Mouse (Mus musculus): Measurements from ENCODE around the gene St3gal3. TPM values are rescaled to one million over a fixed set of nuclear protein-coding genes. Genes with fewer than 3 reads are reported as not detected.

The St3gal3 gene
- polyA plus RNA-seq, 1 experiment from 2014 or later: 7.6 TPM

- 85% methylated on average over 6 of the region's 6 CpGs for WGBS
- ATAC-seq (replicated peaks; ENCODE audit: low FRiP score) (no peak), DNase-seq (ENCODE audit: low spot score) (no peak)
- H3K4me3 ChIP-seq (ENCODE audit: low read depth, low read length): no peak overlapping the region
- no peak overlapping the region for H3K27ac ChIP-seq (ENCODE audit: low read depth, low read length)
- H3K27me3 ChIP-seq (ENCODE audit: control insufficient read depth, insufficient read depth, low read length): no peaks in the 10 kb centered on the region
- no peak overlapping the region for H3K9ac ChIP-seq (ENCODE audit: low read length)
- H3K9me3 ChIP-seq (ENCODE audit: control insufficient read depth, low read length): no peaks in the 10 kb centered on the region
- 0 out of 2 replicates have a peak, but pooled peaks cover 2% of the 10 kb centered on the region for H3K4me1 ChIP-seq (replicated peaks; ENCODE audit: control insufficient read depth, insufficient read depth, low read length)
- H3K4me2 ChIP-seq (ENCODE audit: low read depth, low read length, severe bottlenecking): no peak overlapping the region
- H3K36me3 ChIP-seq (ENCODE audit: control insufficient read depth, insufficient read depth, low read length): no peaks in the 10 kb centered on the region
Observed at GRCm38 (mm10) chr4:118008433-118009033, 126.2 kb downstream of the St3gal3 start.

- Histone ChIP-seq H3K27me3 (ENCODE audit: control insufficient read depth, insufficient read depth, low read length) (no peaks in the 10 kb centered on the region), H3K4me2 (ENCODE audit: low read depth, low read length, severe bottlenecking) (no peak overlapping the region), H3K9ac (ENCODE audit: low read length) (no peak overlapping the region), H3K27ac (ENCODE audit: low read depth, low read length) (no peak overlapping the region), H3K36me3 (ENCODE audit: control insufficient read depth, insufficient read depth, low read length) (no peaks in the 10 kb centered on the region), H3K4me1 (replicated peaks; ENCODE audit: control insufficient read depth, insufficient read depth, low read length) (peaks cover 5% of the 10 kb centered on the region; the same call in 1 of the 2 replicates), H3K4me3 (ENCODE audit: low read depth, low read length) (no peak overlapping the region), H3K9me3 (ENCODE audit: control insufficient read depth, low read length) (no peaks in the 10 kb centered on the region)
- DNase-seq (ENCODE audit: low spot score) (no peak), ATAC-seq (replicated peaks; ENCODE audit: low FRiP score) (no peak)
- 81% methylated on average over 10 of the region's 10 CpGs for WGBS
Observed at GRCm38 (mm10) chr4:118001355-118001754, 133.4 kb downstream of the St3gal3 start.

- no peak overlapping the region for H3K27ac ChIP-seq (ENCODE audit: low read depth, low read length)
- DNase-seq (ENCODE audit: low spot score): no peak
Observed at GRCm38 (mm10) chr4:118000605-118001208, 134.0 kb downstream of the St3gal3 start.

GRCm38 (mm10) chr4:117999951-118000350 is 134.8 kb downstream of the St3gal3 start:
- Histone ChIP-seq H3K4me2 (ENCODE audit: low read depth, low read length, severe bottlenecking) (no peak overlapping the region), H3K9ac (ENCODE audit: low read length) (no peak overlapping the region), H3K27me3 (ENCODE audit: control insufficient read depth, insufficient read depth, low read length) (no peaks in the 10 kb centered on the region), H3K4me3 (ENCODE audit: low read depth, low read length) (no peak overlapping the region), H3K4me1 (replicated peaks; ENCODE audit: control insufficient read depth, insufficient read depth, low read length) (peaks cover 5% of the 10 kb centered on the region; the same call in 1 of the 2 replicates), H3K36me3 (ENCODE audit: control insufficient read depth, insufficient read depth, low read length) (no peaks in the 10 kb centered on the region), H3K27ac (ENCODE audit: low read depth, low read length) (no peak overlapping the region), H3K9me3 (ENCODE audit: control insufficient read depth, low read length) (no peaks in the 10 kb centered on the region)
- DNase-seq (ENCODE audit: low spot score): no peak
- no peak for ATAC-seq (replicated peaks; ENCODE audit: low FRiP score)
- 76% methylated on average over 7 of the region's 7 CpGs for WGBS

More at GRCm38 (mm10) chr4:118000605-118001208, 134.0 kb downstream of the St3gal3 start:
- Histone ChIP-seq H3K27me3 (ENCODE audit: control insufficient read depth, insufficient read depth, low read length) (no peaks in the 10 kb centered on the region), H3K4me2 (ENCODE audit: low read depth, low read length, severe bottlenecking) (no peak overlapping the region), H3K9me3 (ENCODE audit: control insufficient read depth, low read length) (no peaks in the 10 kb centered on the region), H3K4me3 (ENCODE audit: low read depth, low read length) (no peak overlapping the region), H3K4me1 (replicated peaks; ENCODE audit: control insufficient read depth, insufficient read depth, low read length) (peaks cover 5% of the 10 kb centered on the region; the same call in 1 of the 2 replicates), H3K9ac (ENCODE audit: low read length) (no peak overlapping the region), H3K36me3 (ENCODE audit: control insufficient read depth, insufficient read depth, low read length) (no peaks in the 10 kb centered on the region)
- ATAC-seq (replicated peaks; ENCODE audit: low FRiP score): no peak
- 79% methylated on average over 10 of the region's 10 CpGs for WGBS

- no peaks in the 10 kb centered on the region for H3K36me3 ChIP-seq (ENCODE audit: control insufficient read depth, insufficient read depth, low read length)
- H3K4me1 ChIP-seq (replicated peaks; ENCODE audit: control insufficient read depth, insufficient read depth, low read length): peaks cover 5% of the 10 kb centered on the region; the same call in 1 of the 2 replicates
- H3K4me2 ChIP-seq (ENCODE audit: low read depth, low read length, severe bottlenecking): no peak overlapping the region
- ATAC-seq (replicated peaks; ENCODE audit: low FRiP score) (no peak), DNase-seq (ENCODE audit: low spot score) (peak; percentile 66)
- H3K27me3 ChIP-seq (ENCODE audit: control insufficient read depth, insufficient read depth, low read length): no peaks in the 10 kb centered on the region
- no peaks in the 10 kb centered on the region for H3K9me3 ChIP-seq (ENCODE audit: control insufficient read depth, low read length)
- no peak overlapping the region for H3K9ac ChIP-seq (ENCODE audit: low read length)
- WGBS: 13% methylated on average over 20 of the region's 20 CpGs
- no peak overlapping the region for H3K27ac ChIP-seq (ENCODE audit: low read depth, low read length)
- H3K4me3 ChIP-seq (ENCODE audit: low read depth, low read length): no peak overlapping the region
Observed at GRCm38 (mm10) chr4:117997381-117998269, 137.1 kb downstream of the St3gal3 start.

GRCm38 (mm10) chr4:117996701-117997100 is 138.0 kb downstream of the St3gal3 start:
- Histone ChIP-seq H3K4me2 (ENCODE audit: low read depth, low read length, severe bottlenecking) (no peak overlapping the region), H3K4me1 (replicated peaks; ENCODE audit: control insufficient read depth, insufficient read depth, low read length) (peaks cover 5% of the 10 kb centered on the region; the same call in 1 of the 2 replicates), H3K36me3 (ENCODE audit: control insufficient read depth, insufficient read depth, low read length) (no peaks in the 10 kb centered on the region), H3K9me3 (ENCODE audit: control insufficient read depth, low read length) (no peaks in the 10 kb centered on the region), H3K4me3 (ENCODE audit: low read depth, low read length) (no peak overlapping the region), H3K27me3 (ENCODE audit: control insufficient read depth, insufficient read depth, low read length) (no peaks in the 10 kb centered on the region), H3K9ac (ENCODE audit: low read length) (no peak overlapping the region), H3K27ac (ENCODE audit: low read depth, low read length) (no peak overlapping the region)
- ATAC-seq (replicated peaks; ENCODE audit: low FRiP score) (no peak), DNase-seq (ENCODE audit: low spot score) (no peak)
- WGBS: 88% methylated on average over 5 of the region's 5 CpGs

- H3K4me3 ChIP-seq (ENCODE audit: low read depth, low read length): no peak overlapping the region
- H3K36me3 ChIP-seq (ENCODE audit: control insufficient read depth, insufficient read depth, low read length): no peaks in the 10 kb centered on the region
Observed at GRCm38 (mm10) chr4:117995461-117995860, 139.3 kb downstream of the St3gal3 start.

GRCm38 (mm10) chr4:117993421-117993820 is 141.3 kb downstream of the St3gal3 start:
- no peak overlapping the region for H3K4me2 ChIP-seq (ENCODE audit: low read depth, low read length, severe bottlenecking)
- no peak overlapping the region for H3K27ac ChIP-seq (ENCODE audit: low read depth, low read length)
- no peaks in the 10 kb centered on the region for H3K36me3 ChIP-seq (ENCODE audit: control insufficient read depth, insufficient read depth, low read length)
- H3K9ac ChIP-seq (ENCODE audit: low read length): no peak overlapping the region
- H3K27me3 ChIP-seq (ENCODE audit: control insufficient read depth, insufficient read depth, low read length): no peaks in the 10 kb centered on the region
- DNase-seq (ENCODE audit: low spot score) (no peak), ATAC-seq (replicated peaks; ENCODE audit: low FRiP score) (no peak)
- H3K9me3 ChIP-seq (ENCODE audit: control insufficient read depth, low read length): no peaks in the 10 kb centered on the region
- H3K4me3 ChIP-seq (ENCODE audit: low read depth, low read length): no peak overlapping the region
- peaks cover 5% of the 10 kb centered on the region; the same call in 1 of the 2 replicates for H3K4me1 ChIP-seq (replicated peaks; ENCODE audit: control insufficient read depth, insufficient read depth, low read length)
- WGBS: 81% methylated on average over 2 of the region's 2 CpGs

More at GRCm38 (mm10) chr4:117995461-117995860, 139.3 kb downstream of the St3gal3 start:
- no peak for DNase-seq (ENCODE audit: low spot score)
- no peaks in the 10 kb centered on the region for H3K27me3 ChIP-seq (ENCODE audit: control insufficient read depth, insufficient read depth, low read length)
- no peak for ATAC-seq (replicated peaks; ENCODE audit: low FRiP score)
- H3K4me1 ChIP-seq (replicated peaks; ENCODE audit: control insufficient read depth, insufficient read depth, low read length): peaks cover 5% of the 10 kb centered on the region; the same call in 1 of the 2 replicates
- no peak overlapping the region for H3K27ac ChIP-seq (ENCODE audit: low read depth, low read length)
- no peak overlapping the region for H3K4me2 ChIP-seq (ENCODE audit: low read depth, low read length, severe bottlenecking)
- no peak overlapping the region for H3K9ac ChIP-seq (ENCODE audit: low read length)
- H3K9me3 ChIP-seq (ENCODE audit: control insufficient read depth, low read length): no peaks in the 10 kb centered on the region
- WGBS: 96% methylated on average over 1 of the region's 1 CpGs
